Mouse (Mus musculus) hindbrain, embryonic 13.5 days (tissue): ENCODE results near the gene Tmem229b. TPM values are rescaled to one million over a fixed set of nuclear protein-coding genes. Genes with fewer than 3 reads are reported as not detected.
"Not testable (repeated sequence)": the region's sequence is repeated elsewhere in the genome, so short reads cannot be mapped to it uniquely, and the experiment has no call there.

Experiments used
- ATAC-seq: fragments of 200-750 bp; cut with Nextera tagmentation; 2 replicates; pipeline ENCODE4 v1.8.0; 2017; ENCODE audit warnings: moderate TSS enrichment; ENCODE audit not compliant: low FRiP score
- H3K27ac ChIP-seq: fragments of 300-500 bp; sonication (generic); 2 replicates; pipeline ENCODE4 v1.5.1; 2015; ENCODE audit warnings: inconsistent platforms, mild to moderate bottlenecking, moderate library complexity
- H3K27me3 ChIP-seq: fragments of 300-500 bp; sonication (generic); 2 replicates; pipeline ENCODE4 v1.6.1; 2015; ENCODE audit warnings: mild to moderate bottlenecking, inconsistent platforms
- H3K36me3 ChIP-seq: fragments of 300-500 bp; sonication (generic); 2 replicates; pipeline ENCODE4 v1.6.1; 2015; ENCODE audit warnings: mild to moderate bottlenecking, inconsistent platforms
- H3K4me1 ChIP-seq: fragments of 300-500 bp; sonication (generic); replicated peaks from 2 replicates; pipeline ENCODE4 v1.6.1; 2015; ENCODE audit warnings: inconsistent platforms
- H3K4me2 ChIP-seq: fragments of 300-500 bp; sonication (generic); 2 replicates; pipeline ENCODE4 v1.6.1; 2015; ENCODE audit warnings: inconsistent platforms, mild to moderate bottlenecking, moderate library complexity
- H3K4me3 ChIP-seq: fragments of 300-500 bp; sonication (generic); 2 replicates; pipeline ENCODE4 v1.5.1; 2015; ENCODE audit warnings: mild to moderate bottlenecking, inconsistent platforms
- H3K9ac ChIP-seq: fragments of 300-500 bp; sonication (generic); 2 replicates; pipeline ENCODE4 v1.6.1; 2015; ENCODE audit warnings: mild to moderate bottlenecking, inconsistent platforms
- H3K9me3 ChIP-seq: fragments of 300-500 bp; sonication (generic); 2 replicates; pipeline ENCODE4 v1.6.1; 2016; ENCODE audit warnings: inconsistent platforms
- WGBS: fragments of 180-500 bp; shearing (Covaris S2); methylation state at CpG from one replicate; pipeline ENCODE4 v1.1.7; 2015; 5-methylcytosine and 5-hydroxymethylcytosine counted together
- polyA plus RNA-seq: library from polyadenylated mRNA; unstranded; fragments of >200 nt; fragmentation: Nextera tagmentation; extraction: Ambion mirVana; gene quantifications from 2 replicates; pipeline ENCODE4 v1.2.1, GENCODE M21; 2015

Gene Tmem229b
- polyA plus RNA-seq, 1 experiment from 2014 or later: 44.1 TPM

DNA sequence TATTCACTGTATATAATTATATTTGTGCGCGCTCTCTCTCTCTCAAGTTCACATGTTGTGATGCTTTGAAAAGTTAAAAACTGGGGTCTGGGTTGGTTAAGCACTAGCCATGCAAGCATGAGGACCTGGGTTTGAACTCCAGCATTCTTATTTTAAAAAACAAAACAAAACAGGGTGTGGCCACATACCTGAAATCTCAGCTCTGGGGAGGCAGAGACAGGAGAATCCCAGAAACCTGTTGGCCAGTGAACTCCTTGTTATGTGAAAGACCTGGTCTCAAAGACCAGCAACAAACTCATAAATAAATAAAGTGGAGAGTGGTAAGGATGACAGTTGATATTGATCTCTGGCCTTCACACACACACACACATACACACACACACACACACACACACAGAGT, 26.9 kb upstream of the Tmem229b start:
- Histone ChIP-seq H3K9ac (no peak overlapping the region), H3K9me3 (no peaks in the 10 kb centered on the region), H3K4me1 (peaks cover 9% of the 10 kb centered on the region), H3K27me3 (no peaks in the 10 kb centered on the region), H3K27ac (no peak overlapping the region), H3K4me3 (no peak overlapping the region), H3K4me2 (no peak overlapping the region), H3K36me3 (no peaks in the 10 kb centered on the region)
- 98% methylated on average over 2 of the region's 2 CpGs for WGBS
- no peak for ATAC-seq

DNA sequence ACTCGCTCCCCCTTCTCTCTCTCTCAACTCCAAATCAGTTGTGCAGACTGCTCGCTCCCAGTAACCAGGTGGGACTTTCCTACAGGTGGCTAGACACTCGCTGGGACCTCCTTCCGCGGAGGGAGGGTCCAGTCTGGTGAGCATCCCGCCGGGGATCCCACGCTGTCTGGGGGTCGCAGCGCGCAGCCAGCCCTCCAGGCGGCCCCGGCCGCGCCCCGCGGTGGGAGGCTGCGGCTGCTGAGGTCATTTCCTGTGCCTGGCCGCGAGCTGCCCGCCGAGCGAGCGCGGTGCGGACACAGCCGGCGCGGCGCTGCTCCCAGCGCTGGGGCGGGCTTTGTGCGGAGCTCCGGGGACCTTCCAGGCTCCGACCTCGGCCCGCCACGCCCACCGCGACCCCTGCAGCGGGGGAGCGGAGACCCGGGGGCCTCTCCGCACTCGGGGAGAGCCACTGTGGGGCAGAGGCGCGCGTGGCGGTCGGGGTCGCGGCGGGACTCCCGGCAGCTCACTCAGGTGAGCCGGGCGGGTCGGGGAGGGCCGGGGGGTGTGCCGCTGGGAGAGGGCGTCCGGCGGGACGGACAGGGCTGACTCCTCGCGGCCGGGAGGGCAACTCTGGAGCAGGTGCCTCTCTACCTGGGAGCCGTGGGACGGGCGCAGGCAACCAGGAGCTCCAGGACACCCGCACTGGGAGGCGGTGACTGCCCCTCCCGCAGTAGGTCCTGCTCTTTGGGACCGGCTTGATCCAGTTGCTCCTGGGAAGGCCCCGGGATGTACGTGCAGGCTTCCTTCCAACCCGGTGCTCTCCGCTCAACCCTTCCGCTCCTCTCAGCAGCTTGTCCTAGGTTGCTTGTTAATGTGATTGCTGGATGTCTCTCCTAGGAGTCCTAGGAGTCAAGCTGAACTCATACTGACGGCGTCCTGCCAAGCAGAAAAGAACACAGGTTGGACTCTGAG, 21.8 kb upstream of the Tmem229b start, which contains the start of gene Plekhh1:
Plekhh1 (plus strand) TSS at position 253 of the 951 bp plus-strand sequence.
- no peaks in the 10 kb centered on the region for H3K27me3 ChIP-seq
- peaks cover 12% of the 10 kb centered on the region for H3K4me1 ChIP-seq
- no peaks in the 10 kb centered on the region for H3K9me3 ChIP-seq
- WGBS: 1% methylated on average over 76 of the region's 80 CpGs
- peak within 1 kb of the TSS; percentile 95 for H3K4me2 ChIP-seq
- ATAC-seq: peak; percentile 85
- H3K4me3 ChIP-seq: peak within 1 kb of the TSS; percentile 80
- H3K36me3 ChIP-seq: no peaks in the 10 kb centered on the region
- peak within 1 kb of the TSS; percentile 71; the same call in 1 of the 2 replicates for H3K27ac ChIP-seq
- peak within 1 kb of the TSS; percentile 85 for H3K9ac ChIP-seq

DNA sequence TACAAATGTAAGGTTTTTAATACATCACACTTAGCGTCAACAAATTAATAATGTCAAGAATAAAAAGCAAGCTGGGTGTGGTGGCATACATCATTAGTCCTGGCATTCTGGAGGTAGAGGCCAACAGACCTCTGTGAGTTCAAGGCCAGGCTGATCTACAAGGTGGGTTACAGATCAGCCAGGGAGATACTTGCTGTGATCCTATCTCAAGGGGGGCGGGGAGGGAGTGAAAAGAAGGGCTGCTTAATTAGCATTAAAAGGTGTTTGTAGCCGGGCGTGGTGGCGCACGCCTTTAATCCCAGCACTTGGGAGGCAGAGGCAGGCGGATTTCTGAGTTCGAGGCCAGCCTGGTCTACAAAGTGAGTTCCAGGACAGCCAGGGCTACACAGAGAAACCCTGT, 20.1 kb upstream of the Tmem229b start:
- H3K4me3 ChIP-seq, H3K36me3 ChIP-seq, ATAC-seq, H3K27ac ChIP-seq, H3K4me2 ChIP-seq, H3K9ac ChIP-seq, H3K27me3 ChIP-seq, H3K9me3 ChIP-seq: not testable (repeated sequence)
- peaks cover 12% of the 10 kb centered on the region for H3K4me1 ChIP-seq
- 88% methylated on average over 8 of the region's 8 CpGs for WGBS

DNA sequence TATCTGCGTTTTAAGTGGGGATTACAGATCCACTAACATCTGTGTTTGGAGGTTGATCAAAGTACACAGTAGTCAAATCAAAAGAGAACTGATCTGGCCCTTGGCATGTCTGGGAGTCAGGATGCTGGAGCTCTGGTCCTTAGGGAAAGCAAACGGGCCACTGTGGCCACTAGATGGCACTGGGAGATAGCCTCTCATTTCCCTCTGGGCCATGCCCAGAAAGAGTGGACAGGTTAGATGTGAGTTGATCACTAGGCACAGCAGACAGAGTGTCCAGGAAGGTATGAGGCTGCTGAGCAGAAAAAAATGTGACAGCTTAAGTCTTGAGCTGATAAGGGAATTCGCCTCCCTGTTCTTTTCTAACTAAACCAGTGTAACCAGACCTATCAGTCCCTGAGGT, 15.5 kb upstream of the Tmem229b start:
- no peak overlapping the region for H3K4me2 ChIP-seq
- ATAC-seq: no peak
- H3K27ac ChIP-seq: no peak overlapping the region
- no peaks in the 10 kb centered on the region for H3K4me1 ChIP-seq
- no peak overlapping the region for H3K4me3 ChIP-seq
- 10% methylated on average over 3 of the region's 3 CpGs for WGBS
- no peaks in the 10 kb centered on the region for H3K36me3 ChIP-seq
- H3K9me3 ChIP-seq: no peaks in the 10 kb centered on the region
- no peak overlapping the region for H3K9ac ChIP-seq
- no peaks in the 10 kb centered on the region for H3K27me3 ChIP-seq

DNA sequence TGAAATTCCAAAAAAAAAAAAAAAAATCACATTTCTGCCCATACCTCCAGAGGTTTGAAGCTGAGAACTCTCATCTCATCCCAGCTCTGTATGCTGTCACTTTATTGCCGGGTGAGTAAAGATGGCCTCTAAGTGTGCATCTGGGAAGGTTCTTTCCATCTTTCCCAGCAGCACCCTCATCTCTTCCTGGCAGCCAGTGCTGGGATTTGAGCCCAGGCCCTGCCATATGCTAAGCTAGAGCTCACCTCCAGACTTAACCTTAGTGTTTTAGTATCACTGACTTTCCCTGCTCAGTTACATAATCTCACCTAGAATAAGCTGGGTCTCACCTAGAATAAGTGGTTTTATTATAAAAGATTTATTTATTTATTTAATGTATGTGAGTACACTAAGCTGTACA, 14.5 kb upstream of the Tmem229b start:
- 89% methylated on average over 1 of the region's 1 CpGs for WGBS
- H3K4me1 ChIP-seq: no peaks in the 10 kb centered on the region
- no peaks in the 10 kb centered on the region for H3K36me3 ChIP-seq
- H3K9me3 ChIP-seq: no peaks in the 10 kb centered on the region
- H3K4me2 ChIP-seq: no peak overlapping the region
- H3K4me3 ChIP-seq: no peak overlapping the region
- no peaks in the 10 kb centered on the region for H3K27me3 ChIP-seq
- no peak overlapping the region for H3K9ac ChIP-seq
- no peak overlapping the region for H3K27ac ChIP-seq
- no peak for ATAC-seq

DNA sequence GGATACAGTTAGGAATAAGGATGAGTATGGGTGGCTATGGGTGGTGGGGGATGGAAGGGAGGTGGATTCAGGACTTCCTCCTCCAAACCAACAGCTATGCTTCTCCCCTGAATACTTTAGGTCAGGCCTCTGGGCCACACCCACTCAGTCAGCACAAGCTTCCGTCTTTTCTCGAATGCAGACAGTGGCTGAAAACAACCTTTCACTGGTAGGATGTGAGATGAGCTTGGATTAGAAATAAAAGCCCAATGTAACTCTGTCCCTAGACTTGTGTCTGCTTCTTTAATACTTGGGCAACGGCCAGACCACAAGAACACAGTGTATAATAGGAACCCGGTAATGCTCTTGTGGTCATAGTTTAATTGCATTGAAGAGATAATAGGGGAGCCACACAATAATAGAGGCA, 10.6 kb upstream of the Tmem229b start:
- 70% methylated on average over 4 of the region's 4 CpGs for WGBS
- Histone ChIP-seq H3K9me3 (no peaks in the 10 kb centered on the region), H3K4me1 (peaks cover 8% of the 10 kb centered on the region), H3K27me3 (no peaks in the 10 kb centered on the region), H3K4me2 (no peak overlapping the region), H3K4me3 (no peak overlapping the region), H3K27ac (no peak overlapping the region), H3K9ac (no peak overlapping the region), H3K36me3 (no peaks in the 10 kb centered on the region)
- no peak for ATAC-seq

DNA sequence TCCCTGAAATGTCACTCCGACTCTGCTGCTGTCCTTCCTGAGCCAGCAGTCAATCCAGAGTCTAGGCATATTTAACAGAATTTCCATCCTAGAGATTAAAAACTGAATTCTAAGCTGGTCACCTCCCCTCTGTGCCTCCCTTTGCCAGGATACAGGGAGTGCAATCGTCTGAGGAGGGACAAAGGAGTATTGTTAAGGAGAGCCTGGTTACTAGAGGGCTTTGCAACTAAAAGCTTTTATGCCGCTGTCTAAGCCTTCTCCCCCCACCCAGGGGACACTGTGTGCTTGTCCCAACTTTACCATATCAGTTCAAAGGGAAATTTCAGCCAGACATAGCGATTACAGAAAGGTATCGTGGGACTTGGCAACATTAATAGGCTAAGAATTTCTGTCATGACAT, 8.7 kb upstream of the Tmem229b start:
- no peaks in the 10 kb centered on the region for H3K36me3 ChIP-seq
- WGBS: 23% methylated on average over 5 of the region's 5 CpGs
- 0 out of 2 replicates have a peak, but pooled peaks have one; percentile 43 for ATAC-seq
- peaks cover 8% of the 10 kb centered on the region for H3K4me1 ChIP-seq
- H3K27me3 ChIP-seq: no peaks in the 10 kb centered on the region
- no peak overlapping the region for H3K9ac ChIP-seq
- H3K9me3 ChIP-seq: no peaks in the 10 kb centered on the region
- H3K4me3 ChIP-seq: no peak overlapping the region
- H3K4me2 ChIP-seq: no peak overlapping the region
- peak overlapping the region; percentile 18; the same call in 1 of the 2 replicates for H3K27ac ChIP-seq

DNA sequence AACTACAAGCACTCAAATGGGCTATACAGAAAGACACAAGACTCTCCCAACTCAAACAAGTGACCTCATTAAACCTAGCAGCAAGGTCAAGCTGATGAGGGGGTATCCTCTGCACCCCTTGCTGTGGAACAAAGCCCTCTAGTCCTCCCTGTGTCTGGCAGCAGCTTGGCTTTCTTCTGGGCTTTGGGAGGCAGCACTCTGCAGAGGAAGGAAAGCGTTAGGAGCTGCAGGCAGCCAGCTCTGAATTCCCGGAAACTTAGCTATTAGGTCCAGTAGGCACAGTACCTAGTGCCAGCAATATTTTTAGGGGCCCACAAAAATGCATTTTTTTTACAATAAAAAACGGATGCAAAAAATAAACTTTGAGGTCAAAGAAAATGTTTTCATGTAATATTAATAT, 3.1 kb upstream of the Tmem229b start:
- 49% methylated on average over 3 of the region's 3 CpGs for WGBS
- H3K27ac ChIP-seq: no peak overlapping the region
- H3K4me3 ChIP-seq: no peak overlapping the region
- no peaks in the 10 kb centered on the region for H3K9me3 ChIP-seq
- H3K27me3 ChIP-seq: no peaks in the 10 kb centered on the region
- peaks cover 17% of the 10 kb centered on the region for H3K4me1 ChIP-seq
- no peak overlapping the region for H3K4me2 ChIP-seq
- no peak overlapping the region for H3K9ac ChIP-seq
- no peaks in the 10 kb centered on the region for H3K36me3 ChIP-seq
- no peak for ATAC-seq

DNA sequence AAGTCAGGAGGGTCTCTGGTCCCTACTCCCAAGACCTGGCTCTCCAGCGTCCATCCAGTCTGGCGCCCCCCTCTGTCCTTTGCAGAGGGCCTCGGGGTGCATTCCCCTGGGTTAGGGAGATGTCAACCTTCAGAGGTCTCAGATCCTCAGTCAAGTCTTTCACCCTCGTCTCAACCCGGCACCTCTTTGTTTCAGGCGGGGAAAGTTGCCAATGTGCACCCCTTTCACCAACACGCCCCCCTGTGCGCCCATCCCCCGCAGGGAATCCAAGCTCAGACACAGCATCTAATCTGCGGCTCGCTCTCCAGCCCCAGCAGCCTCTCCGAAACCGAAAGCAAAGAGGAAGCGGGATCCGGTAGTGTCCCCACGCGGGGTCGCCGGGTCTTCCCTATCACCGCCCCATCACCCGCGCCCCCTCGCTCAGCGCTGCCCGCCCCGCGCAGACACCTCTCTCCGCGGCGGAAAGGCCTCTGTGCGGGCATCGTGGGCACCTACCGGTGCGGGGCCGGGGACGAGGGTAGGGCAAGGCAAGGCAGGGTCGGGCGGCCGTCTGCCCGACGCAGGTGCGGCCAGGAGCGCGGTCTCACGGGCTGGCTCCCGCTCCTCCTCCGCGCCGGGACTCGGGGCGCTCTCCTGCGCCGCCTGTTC, 825 bp downstream of the Tmem229b start:
- H3K27ac ChIP-seq: peak overlapping the region; percentile 94

DNA sequence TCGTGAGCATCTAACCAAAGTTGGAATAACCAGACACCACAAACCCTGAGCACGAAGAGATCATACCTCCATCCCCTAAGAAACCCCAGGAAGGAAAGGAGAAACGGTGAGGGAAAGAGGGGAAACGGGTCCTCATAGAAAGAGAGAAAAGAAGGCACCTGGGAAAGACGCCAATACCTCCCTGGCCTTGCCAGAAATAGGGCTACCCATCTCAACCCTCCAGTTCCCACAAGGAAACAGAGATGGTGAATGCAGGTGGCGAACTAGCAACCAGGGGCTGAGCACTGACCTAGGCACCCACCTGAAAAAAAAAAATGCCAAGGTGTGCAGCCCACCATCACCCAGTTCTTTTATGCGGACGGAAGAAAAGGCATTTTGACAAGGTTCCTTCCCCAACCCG, 1.4 kb downstream of the Tmem229b start:
- 38% methylated on average over 9 of the region's 9 CpGs for WGBS
- no peaks in the 10 kb centered on the region for H3K9me3 ChIP-seq
- H3K4me2 ChIP-seq: peak overlapping the region; percentile 79
- no peaks in the 10 kb centered on the region for H3K36me3 ChIP-seq
- peak overlapping the region; percentile 94; the same call in 1 of the 2 replicates for H3K27ac ChIP-seq
- no peaks in the 10 kb centered on the region for H3K27me3 ChIP-seq
- H3K4me3 ChIP-seq: peak overlapping the region; percentile 93
- ATAC-seq: no peak
- H3K4me1 ChIP-seq: peaks cover 29% of the 10 kb centered on the region
- peak overlapping the region; percentile 94 for H3K9ac ChIP-seq

More for the DNA sequence above, 825 bp downstream of the Tmem229b start:
- under 1% methylated on average over 53 of the region's 53 CpGs for WGBS
- H3K9me3 ChIP-seq: no peaks in the 10 kb centered on the region
- H3K27me3 ChIP-seq: no peaks in the 10 kb centered on the region
- peaks cover 29% of the 10 kb centered on the region for H3K4me1 ChIP-seq
- H3K4me2 ChIP-seq: peak overlapping the region; percentile 79
- peak overlapping the region; percentile 94 for H3K9ac ChIP-seq
- H3K4me3 ChIP-seq: peak overlapping the region; percentile 93
- peak; percentile 83 for ATAC-seq
- no peaks in the 10 kb centered on the region for H3K36me3 ChIP-seq

DNA sequence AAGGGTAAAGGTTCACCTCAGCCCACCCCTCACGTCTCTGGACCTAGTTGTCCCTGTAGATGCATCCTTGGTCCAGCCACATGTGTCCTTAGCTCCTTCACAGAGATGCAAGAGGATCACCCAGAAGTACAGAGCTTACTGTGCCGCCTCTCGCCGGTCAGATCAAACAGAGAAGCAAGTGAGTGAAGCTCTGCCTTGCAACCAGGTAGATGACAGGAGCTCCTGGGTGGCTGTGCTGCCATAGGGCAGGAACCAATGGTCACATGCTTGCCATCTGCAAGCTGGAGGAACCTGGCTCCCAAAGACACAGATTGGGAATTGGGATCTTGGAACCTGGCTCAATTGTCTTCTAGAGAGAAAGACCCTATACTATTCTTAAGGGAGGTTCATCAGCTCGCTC, 2.0 kb downstream of the Tmem229b start:
- Histone ChIP-seq H3K9me3 (no peaks in the 10 kb centered on the region), H3K4me1 (peaks cover 29% of the 10 kb centered on the region), H3K36me3 (no peaks in the 10 kb centered on the region), H3K4me3 (peak overlapping the region; percentile 93), H3K27ac (no peak overlapping the region), H3K27me3 (no peaks in the 10 kb centered on the region), H3K9ac (0 out of 2 replicates have a peak overlapping the region, but pooled peaks have one; percentile 94), H3K4me2 (peak overlapping the region; percentile 79)
- no peak for ATAC-seq
- 93% methylated on average over 5 of the region's 5 CpGs for WGBS

DNA sequence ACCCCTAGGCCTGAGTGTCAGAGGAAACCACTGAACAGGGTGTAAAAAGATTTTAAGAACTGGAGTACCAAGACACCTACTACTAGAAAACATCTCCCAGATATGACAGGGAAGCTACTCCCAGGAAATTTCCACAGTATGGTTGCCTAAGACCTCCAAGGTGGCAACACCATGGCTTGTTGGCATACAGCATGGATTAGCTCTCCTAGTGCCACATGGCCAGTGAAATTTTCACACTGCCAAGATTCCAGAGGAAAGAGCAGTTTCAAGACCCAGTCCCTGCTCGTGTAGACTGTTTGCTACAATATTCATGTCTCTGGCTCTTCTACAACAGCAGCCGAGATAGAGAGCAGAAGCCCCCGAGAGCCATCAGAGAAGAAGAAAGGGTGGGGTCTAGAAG, 4.4 kb downstream of the Tmem229b start:
- no peak for ATAC-seq
- peaks cover 3% of the 10 kb centered on the region for H3K36me3 ChIP-seq
- H3K27me3 ChIP-seq: no peaks in the 10 kb centered on the region
- 90% methylated on average over 3 of the region's 3 CpGs for WGBS
- no peak overlapping the region for H3K4me2 ChIP-seq
- H3K9ac ChIP-seq: no peak overlapping the region
- no peaks in the 10 kb centered on the region for H3K9me3 ChIP-seq
- no peak overlapping the region for H3K27ac ChIP-seq
- no peak overlapping the region for H3K4me3 ChIP-seq
- peaks cover 28% of the 10 kb centered on the region for H3K4me1 ChIP-seq
